Mouse (Mus musculus) limb, embryonic 14.5 days (tissue): ENCODE data around the gene Brf1. TPM values are rescaled to one million over a fixed set of nuclear protein-coding genes. Genes with fewer than 3 reads are reported as not detected.
A peak's percentile ranks its signal among the peaks of the same experiment; 100 is the strongest.

Experiments used
- ATAC-seq: fragments of 200-750 bp; cut with Nextera tagmentation; 2 replicates; pipeline ENCODE4 v1.8.0; 2017; ENCODE audit warnings: low read depth, moderate number of reproducible peaks, moderate TSS enrichment; ENCODE audit not compliant: low FRiP score
- DNase-seq: peaks from one replicate; pipeline ENCODE4 v3.0.0-alpha.2; 2015; ENCODE audit warnings: low spot score
- H3K27ac ChIP-seq: fragments of 300-500 bp; sonication (generic); replicated peaks from 2 replicates; pipeline ENCODE4 v1.5.1; 2014; ENCODE audit warnings: low read depth, mild to moderate bottlenecking, low read length, moderate library complexity, mixed read lengths
- H3K27me3 ChIP-seq: fragments of 300-500 bp; sonication (generic); 2 replicates; pipeline ENCODE4 v1.6.1; 2014; ENCODE audit warnings: low read length, mixed read lengths; ENCODE audit not compliant: control insufficient read depth, insufficient read depth
- H3K36me3 ChIP-seq: fragments of 300-500 bp; sonication (generic); 2 replicates; pipeline ENCODE4 v1.6.1; 2014; ENCODE audit warnings: mild to moderate bottlenecking, low read length, moderate library complexity, mixed read lengths; ENCODE audit not compliant: control insufficient read depth, insufficient read depth
- H3K4me1 ChIP-seq: fragments of 300-500 bp; sonication (generic); 2 replicates; pipeline ENCODE4 v1.6.1; 2014; ENCODE audit warnings: antibody characterized with exemption, low read length, mixed read lengths; ENCODE audit not compliant: control insufficient read depth, insufficient read depth
- H3K4me2 ChIP-seq: fragments of 300-500 bp; sonication (generic); replicated peaks from 2 replicates; pipeline ENCODE4 v1.6.1; 2014; ENCODE audit warnings: low read depth, mild to moderate bottlenecking, low read length, moderate library complexity; ENCODE audit not compliant: severe bottlenecking
- H3K4me3 ChIP-seq: fragments of 300-500 bp; sonication (generic); replicated peaks from 2 replicates; pipeline ENCODE4 v1.5.1; 2014; ENCODE audit warnings: low read length
- H3K9ac ChIP-seq: fragments of 300-500 bp; sonication (generic); 2 replicates; pipeline ENCODE4 v1.6.1; 2014; ENCODE audit warnings: mild to moderate bottlenecking, low read depth, low read length, moderate library complexity; ENCODE audit not compliant: severe bottlenecking
- H3K9me3 ChIP-seq: fragments of 300-500 bp; sonication (generic); 2 replicates; pipeline ENCODE4 v1.6.1; 2016; ENCODE audit warnings: low read length; ENCODE audit not compliant: control insufficient read depth
- POLR2A ChIP-seq: fragments of 200-500 bp; IDR thresholded peaks from 2 replicates; pipeline ENCODE4 v1.8.0; 2012; ENCODE audit warnings: inconsistent platforms, mild to moderate bottlenecking, moderate library complexity, borderline replicate concordance; ENCODE audit not compliant: insufficient read depth, insufficient read length; ENCODE audit errors: extremely low read depth
- whole genome bisulfite sequencing: fragments of 180-500 bp; shearing (Covaris S2); extraction: QIAGEN DNeasy Blood & Tissue Kit; methylation state at CpG from one replicate; pipeline ENCODE4 v1.1.7; 2014; 5-methylcytosine and 5-hydroxymethylcytosine counted together
- polyA plus RNA-seq, 2 experiments: library from polyadenylated mRNA; depleted of rRNA in 1 of 2; stranded (reverse) in 1 of 2; unstranded in 1 of 2; fragments of >200 nt; fragmentation: Nextera tagmentation in 1 of 2; extraction: Ambion mirVana in 1 of 2; gene quantifications; 2 replicates each; pipeline versions ENCODE4 v1.2.1 to v1.2.3; 2012 to 2014

The Brf1 gene
- polyA plus RNA-seq, 2 experiments: 60.9 to 97.4 TPM

- no peak overlapping the region for H3K4me3 ChIP-seq
- no peak for TF ChIP-seq POLR2A
- H3K4me1 ChIP-seq: peaks cover 8% of the 10 kb centered on the region
- H3K9me3 ChIP-seq: no peaks in the 10 kb centered on the region
- ATAC-seq (no peak), DNase-seq (no peak)
- WGBS: 73% methylated on average over 8 of the region's 8 CpGs
- H3K27ac ChIP-seq: no peak overlapping the region
- H3K36me3 ChIP-seq: no peaks in the 10 kb centered on the region
- no peaks in the 10 kb centered on the region for H3K27me3 ChIP-seq
- H3K9ac ChIP-seq: no peak overlapping the region
- no peak overlapping the region for H3K4me2 ChIP-seq
Observed at GRCm38 (mm10) chr12:113004011-113004410, 3.5 kb upstream of the Brf1 start.

GRCm38 (mm10) chr12:113002667-113003066 is 2.2 kb upstream of the Brf1 start:
- ATAC-seq (no peak), DNase-seq (no peak)
- no peak for TF ChIP-seq POLR2A

GRCm38 (mm10) chr12:113001133-113001474 is 600 bp upstream of the Brf1 start:
- under 1% methylated on average over 5 of the region's 5 CpGs for WGBS
- H3K9me3 ChIP-seq: no peaks in the 10 kb centered on the region
- DNase-seq (no peak), ATAC-seq (no peak)
- peak overlapping the region; percentile 99 for H3K4me3 ChIP-seq
- H3K27me3 ChIP-seq: no peaks in the 10 kb centered on the region
- no peaks in the 10 kb centered on the region for H3K36me3 ChIP-seq
- H3K4me2 ChIP-seq: peak overlapping the region; percentile 70
- TF ChIP-seq POLR2A: no peak; the same call in 1 of the 2 replicates
- H3K9ac ChIP-seq: peak overlapping the region; percentile 95
- peak overlapping the region; percentile 95 for H3K27ac ChIP-seq
- peaks cover 17% of the 10 kb centered on the region for H3K4me1 ChIP-seq

More at GRCm38 (mm10) chr12:113002667-113003066, 2.2 kb upstream of the Brf1 start:
- no peaks in the 10 kb centered on the region for H3K27me3 ChIP-seq
- H3K4me3 ChIP-seq: no peak overlapping the region
- no peak overlapping the region for H3K4me2 ChIP-seq
- 40% methylated on average over 2 of the region's 2 CpGs for WGBS
- H3K4me1 ChIP-seq: peaks cover 17% of the 10 kb centered on the region
- no peaks in the 10 kb centered on the region for H3K36me3 ChIP-seq
- H3K9me3 ChIP-seq: no peaks in the 10 kb centered on the region
- H3K9ac ChIP-seq: no peak overlapping the region
- no peak overlapping the region for H3K27ac ChIP-seq

GRCm38 (mm10) chr12:112999569-113000293 is 773 bp downstream of the Brf1 start:
- peak overlapping the region; percentile 54 for H3K4me2 ChIP-seq
- H3K9ac ChIP-seq: peak overlapping the region; percentile 95
- no peaks in the 10 kb centered on the region for H3K9me3 ChIP-seq
- no peak for ATAC-seq
- no peak for DNase-seq
- peak overlapping the region; percentile 99 for H3K4me3 ChIP-seq
- WGBS: 2% methylated on average over 52 of the region's 56 CpGs
- H3K27me3 ChIP-seq: no peaks in the 10 kb centered on the region
- H3K36me3 ChIP-seq: 0 out of 2 replicates have a peak, but pooled peaks cover 7% of the 10 kb centered on the region
- H3K27ac ChIP-seq: peak overlapping the region; percentile 95
- H3K4me1 ChIP-seq: peaks cover 17% of the 10 kb centered on the region
- no peak for TF ChIP-seq POLR2A

- no peak overlapping the region for H3K9ac ChIP-seq
- peaks cover 10% of the 10 kb centered on the region for H3K4me1 ChIP-seq
- ATAC-seq (no peak), DNase-seq (no peak)
- peaks cover 27% of the 10 kb centered on the region for H3K36me3 ChIP-seq
- no peak overlapping the region for H3K27ac ChIP-seq
- no peak for TF ChIP-seq POLR2A
- 73% methylated on average over 4 of the region's 4 CpGs for WGBS
- H3K9me3 ChIP-seq: no peaks in the 10 kb centered on the region
- no peaks in the 10 kb centered on the region for H3K27me3 ChIP-seq
- no peak overlapping the region for H3K4me2 ChIP-seq
- no peak overlapping the region for H3K4me3 ChIP-seq
Observed at GRCm38 (mm10) chr12:112994153-112994552, 6.4 kb downstream of the Brf1 start.

GRCm38 (mm10) chr12:112991444-112991843 is 9.1 kb downstream of the Brf1 start:
- Histone ChIP-seq H3K27ac (no peak overlapping the region), H3K9ac (no peak overlapping the region), H3K4me2 (no peak overlapping the region), H3K27me3 (no peaks in the 10 kb centered on the region), H3K4me1 (no peaks in the 10 kb centered on the region), H3K9me3 (no peaks in the 10 kb centered on the region), H3K4me3 (no peak overlapping the region), H3K36me3 (peaks cover 50% of the 10 kb centered on the region)
- DNase-seq (no peak), ATAC-seq (no peak)
- no peak for TF ChIP-seq POLR2A
- 84% methylated on average over 2 of the region's 2 CpGs for WGBS
